Mouse (Mus musculus) megakaryocyte, embryonic 14.5 days (primary cell): ENCODE data around the gene Dab2.

Experiments
- FLI1 ChIP-seq: IDR thresholded peaks from 2 replicates; pipeline ENCODE4 v1.6.1; 2012; ENCODE audit warnings: low read length, inconsistent platforms, mixed read lengths
- GATA1 ChIP-seq: IDR thresholded peaks from 3 replicates; pipeline ENCODE4 v1.6.1; 2012; ENCODE audit warnings: mixed read lengths, low read length, inconsistent platforms, borderline replicate concordance

- no peak for TF ChIP-seq GATA1
- TF ChIP-seq FLI1: no peak
Observed at GRCm38 (mm10) chr15:6310417-6310816, 10.8 kb downstream of the Dab2 start.
